Mouse (Mus musculus) heart, postnatal 36 days (tissue): ENCODE measurements around the gene Bag5. TPM values are rescaled to one million over a fixed set of nuclear protein-coding genes. Genes with fewer than 3 reads are reported as not detected.

Experiments
- DNase-seq, 2 experiments: peaks; one replicate each; pipeline ENCODE4 v3.0.0; 2021 to 2022
- intact Hi-C: fragments of 180-260 bp; cut with DNase I; formaldehyde crosslinking; loops from one replicate; pipeline ENCODE4 v1.15.1; 2025
- total RNA-seq, 2 experiments: library from RNA; stranded (reverse); gene quantifications; 2 replicates each; pipeline ENCODE4 v1.2.3; 2021

The Bag5 gene
- total RNA-seq, result 10 to 100 TPM; 19.5 to 20.4 TPM

GRCm38 (mm10) chr12:111713004-111713651 is at the start of gene Bag5, which contains the start of gene Apopt1:
Bag5 (minus strand) TSS chr12:111713257.
Apopt1 (plus strand) TSS chr12:111713261.
- peak; percentile 90 to 93 for DNase-seq

GRCm38 (mm10) chr12:111760306-111760908 is 47.4 kb upstream of the Bag5 start:
- DNase-seq, result no peak

More at GRCm38 (mm10) chr12:111713004-111713651, at the start of gene Bag5, which contains the start of gene Apopt1:
- intact Hi-C loops, result no loop called here

GRCm38 (mm10) chr12:111759176-111760061 is 46.4 kb upstream of the Bag5 start:
- peak; percentile 74 to 82 for DNase-seq
- intact Hi-C loops, result loop anchor here (5.0 kb wide), 1 partner anchor 198 kb away; no protein-coding TSS in a partner anchor

More at GRCm38 (mm10) chr12:111760306-111760908, 47.4 kb upstream of the Bag5 start:
- intact Hi-C loops, result loop anchor here (5.0 kb wide), 1 partner anchor 197 kb away; no protein-coding TSS in a partner anchor

- intact Hi-C loops, result no loop called here
- peak; percentile 88 to 91 for DNase-seq
Measured at GRCm38 (mm10) chr12:111758381-111759175, 45.5 kb upstream of the Bag5 start, which contains the start of gene Klc1. Klc1 (plus strand) TSS chr12:111758849.

- DNase-seq, result no peak
- intact Hi-C loops, result no loop called here
Measured at GRCm38 (mm10) chr12:111757561-111758325, 44.7 kb upstream of the Bag5 start.

GRCm38 (mm10) chr12:111756698-111757082 is 43.6 kb upstream of the Bag5 start:
- no peak for DNase-seq

GRCm38 (mm10) chr12:111756082-111756697 is 43.1 kb upstream of the Bag5 start:
- no peak for DNase-seq
- intact Hi-C loops, result no loop called here

More at GRCm38 (mm10) chr12:111756698-111757082, 43.6 kb upstream of the Bag5 start:
- intact Hi-C loops, result no loop called here

GRCm38 (mm10) chr12:111755231-111755630 is 42.2 kb upstream of the Bag5 start:
- DNase-seq, result no peak
- intact Hi-C loops, result no loop called here

GRCm38 (mm10) chr12:111754710-111755109 is 41.7 kb upstream of the Bag5 start:
- intact Hi-C loops, result no loop called here
- DNase-seq, result no peak

- intact Hi-C loops, result no loop called here
- DNase-seq, result no peak
Measured at GRCm38 (mm10) chr12:111753347-111753746, 40.3 kb upstream of the Bag5 start.

- intact Hi-C loops, result no loop called here
- DNase-seq, result no peak
Measured at GRCm38 (mm10) chr12:111752491-111752890, 39.4 kb upstream of the Bag5 start.

GRCm38 (mm10) chr12:111750739-111751138 is 37.7 kb upstream of the Bag5 start:
- intact Hi-C loops, result no loop called here
- DNase-seq, result no peak

- DNase-seq, result no peak
- intact Hi-C loops, result no loop called here
Measured at GRCm38 (mm10) chr12:111747421-111747820, 34.4 kb upstream of the Bag5 start.

GRCm38 (mm10) chr12:111746091-111746490 is 33.0 kb upstream of the Bag5 start:
- intact Hi-C loops, result no loop called here

GRCm38 (mm10) chr12:111745274-111745673 is 32.2 kb upstream of the Bag5 start:
- intact Hi-C loops, result no loop called here
- no peak for DNase-seq

More at GRCm38 (mm10) chr12:111746091-111746490, 33.0 kb upstream of the Bag5 start:
- peak; percentile 80 to 82 for DNase-seq

GRCm38 (mm10) chr12:111743981-111744423 is 30.9 kb upstream of the Bag5 start:
- DNase-seq, result peak; percentile 44 to 52
- intact Hi-C loops, result no loop called here

- DNase-seq, result peak; percentile 42 to 59
- intact Hi-C loops, result no loop called here
Measured at GRCm38 (mm10) chr12:111743419-111743818, 30.4 kb upstream of the Bag5 start.

GRCm38 (mm10) chr12:111741338-111741737 is 28.3 kb upstream of the Bag5 start:
- intact Hi-C loops, result no loop called here
- no peak for DNase-seq

- DNase-seq, result peak; percentile 59 to 73
- intact Hi-C loops, result loop anchor here (2.0 kb wide), 1 partner anchor 220 kb away; no protein-coding TSS in a partner anchor
Measured at GRCm38 (mm10) chr12:111738754-111739153, 25.7 kb upstream of the Bag5 start.
